Mouse (Mus musculus) granulocyte monocyte progenitor cell, adult 5-6 weeks (primary cell): ENCODE measurements around the gene Pyroxd1. TPM values are rescaled to one million over a fixed set of nuclear protein-coding genes. Genes with fewer than 3 reads are reported as not detected.
A peak's percentile ranks its signal among the peaks of the same experiment; 100 is the strongest.
"Not testable (repeated sequence)": the region's sequence is repeated elsewhere in the genome, so short reads cannot be mapped to it uniquely, and the experiment has no call there.

Experiments used
- ATAC-seq: replicated peaks from 2 replicates; pipeline ENCODE4 v1.8.0; 2016; ENCODE audit warnings: mild to moderate bottlenecking, moderate TSS enrichment, inconsistent platforms; ENCODE audit not compliant: poor library complexity, severe bottlenecking
- total RNA-seq, 2 experiments: library from RNA; stranded (forward) in 1 of 2; stranded (reverse) in 1 of 2; fragments of 200-712, 200-1000 nt in 1 of 2; fragments of >200 nt in 1 of 2; fragmentation: Nextera tagmentation in 1 of 2; gene quantifications; 2 replicates each; pipeline ENCODE4 v1.2.3; 2014 to 2017

Pyroxd1 gene
- total RNA-seq (2014; fragmentation: Nextera tagmentation) (9.3 and 11.6 TPM in 2 replicates), total RNA-seq (2017) (14.0 and 15.3 TPM in 2 replicates)

DNA sequence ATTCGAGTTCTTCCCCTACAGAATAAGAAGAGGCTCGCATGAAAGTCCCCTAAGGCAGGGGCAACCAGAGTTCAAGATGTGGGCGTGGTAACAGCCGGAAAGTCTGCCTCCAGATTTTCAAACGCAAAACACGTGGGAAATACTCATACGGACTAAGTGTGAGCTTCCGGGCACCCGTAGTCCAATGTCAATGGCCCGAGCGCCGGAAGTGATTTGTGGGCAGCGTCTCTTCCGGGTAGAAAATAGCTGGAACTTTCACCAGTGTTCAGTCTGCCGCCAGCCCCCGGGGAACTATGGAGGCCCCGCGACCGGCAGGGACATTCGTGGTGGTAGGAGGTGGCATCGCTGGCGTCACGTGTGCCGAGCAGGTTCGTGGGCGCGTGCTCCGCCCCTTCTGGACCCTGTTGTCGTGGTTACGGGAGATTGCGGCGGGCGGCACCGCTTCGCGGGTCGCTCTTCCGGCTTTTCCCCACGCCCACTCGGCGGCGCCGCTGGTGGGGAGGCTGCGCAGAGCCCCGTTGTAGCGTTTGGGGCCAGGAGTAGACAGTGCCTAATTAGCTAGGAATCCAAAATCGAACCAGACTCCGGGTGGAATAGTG, at the start of gene Pyroxd1:
TSS of gene Pyroxd1 (plus strand) at position 215 of the 599 bp plus-strand sequence.
- peak; percentile 93 for ATAC-seq

DNA sequence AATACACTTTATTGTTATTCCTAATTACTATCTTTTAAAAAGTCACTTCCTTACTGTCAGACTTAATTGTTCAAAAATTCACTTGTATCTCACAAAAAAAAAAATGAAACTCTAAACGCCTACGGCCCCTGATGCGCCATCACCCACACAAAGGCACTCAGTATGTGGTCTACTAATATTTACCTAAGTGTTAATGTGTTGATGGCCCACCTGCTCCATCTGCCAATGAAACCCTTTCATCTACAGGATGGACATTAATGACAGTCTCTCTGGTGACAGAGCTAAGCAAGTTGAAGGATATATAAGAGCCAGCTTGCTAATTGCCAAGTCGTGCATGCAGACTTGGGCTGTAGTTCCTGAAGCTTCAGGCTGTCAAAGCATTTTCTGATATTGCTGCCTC, 47.4 kb upstream of the Pyroxd1 start, which contains the start of gene Iapp:
TSS of gene Iapp (plus strand) at position 326 of the 400 bp plus-strand sequence.
- no peak for ATAC-seq

DNA sequence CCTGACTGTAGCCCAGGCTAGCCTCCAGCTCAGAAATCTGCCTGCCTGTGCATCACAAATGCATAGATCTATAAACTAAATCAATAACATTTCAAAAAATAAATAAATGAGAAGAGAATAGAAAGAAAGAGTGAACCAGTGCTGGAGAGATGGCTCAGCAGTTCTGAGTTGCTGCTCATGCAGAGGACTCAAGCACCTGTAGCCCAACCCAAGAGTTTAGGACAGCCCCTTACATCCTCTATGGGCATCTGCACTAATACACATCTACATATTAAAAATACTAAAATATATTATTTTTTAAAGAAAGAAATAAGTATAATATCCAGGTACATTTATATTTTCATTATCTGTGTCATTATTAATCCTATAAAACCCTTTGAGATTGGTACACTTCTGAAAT, 40.4 kb upstream of the Pyroxd1 start:
- ATAC-seq, result no peak

DNA sequence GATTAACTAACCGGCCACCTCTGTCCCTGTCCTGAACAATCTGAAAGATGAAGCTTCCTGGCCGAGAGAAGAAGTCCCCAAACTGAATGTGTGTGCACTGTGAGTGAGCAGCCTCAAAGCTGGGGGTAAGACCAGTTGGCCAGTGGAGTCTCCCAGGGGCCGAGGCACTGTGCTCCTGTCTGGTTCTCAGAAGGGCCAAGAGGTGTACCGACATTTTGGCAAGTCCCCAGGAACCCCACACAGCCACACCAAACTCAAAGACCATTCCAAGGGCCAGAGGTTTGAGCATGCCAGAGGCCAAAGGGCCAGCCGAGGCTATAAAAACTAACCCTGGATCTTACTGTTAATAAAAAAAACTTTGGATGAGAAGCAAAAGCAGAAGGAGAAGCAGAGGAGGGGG, 31.2 kb upstream of the Pyroxd1 start:
- ATAC-seq, result no peak

DNA sequence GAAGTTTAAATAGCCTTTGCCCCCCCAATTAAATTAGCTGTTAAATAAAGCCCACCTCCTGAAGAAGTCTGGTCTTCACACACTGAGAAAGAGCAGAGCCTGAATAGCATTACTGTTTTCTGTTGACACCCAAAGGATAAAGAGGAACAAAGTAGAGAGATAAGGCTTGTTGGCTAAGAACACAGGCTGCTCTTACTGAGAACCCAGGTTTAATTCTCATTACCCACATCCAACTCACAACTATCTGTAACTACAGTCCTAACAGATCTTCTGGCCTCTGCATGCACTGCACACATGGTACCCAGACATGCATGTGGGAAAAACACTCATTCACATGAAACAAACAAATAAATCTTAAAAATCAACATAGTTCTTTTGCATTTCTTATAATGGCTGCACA, 28.3 kb upstream of the Pyroxd1 start:
- ATAC-seq, result no peak

DNA sequence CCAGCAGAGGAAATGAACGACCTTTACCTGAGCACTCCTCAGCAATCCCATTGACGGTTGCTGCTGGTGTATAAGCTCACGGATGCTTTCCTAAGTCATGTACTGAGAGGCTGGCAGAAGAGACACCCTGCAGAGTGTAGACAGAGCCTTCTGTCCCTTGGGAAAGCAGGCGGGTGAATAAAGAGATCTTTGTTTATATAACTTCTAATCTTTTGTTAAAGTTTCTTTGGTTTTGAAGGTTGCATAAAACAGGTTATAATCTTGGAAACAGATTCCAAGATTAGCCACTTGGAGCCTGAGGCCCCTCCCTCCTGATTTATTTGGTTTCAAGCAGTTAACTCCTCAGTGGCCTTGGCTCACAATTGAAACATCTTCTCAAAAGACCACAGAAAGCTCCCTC, 22.6 kb upstream of the Pyroxd1 start, which contains the start of gene Slco1a5:
TSS of gene Slco1a5 (minus strand) at position 101 of the 400 bp plus-strand sequence.
- ATAC-seq, result no peak

DNA sequence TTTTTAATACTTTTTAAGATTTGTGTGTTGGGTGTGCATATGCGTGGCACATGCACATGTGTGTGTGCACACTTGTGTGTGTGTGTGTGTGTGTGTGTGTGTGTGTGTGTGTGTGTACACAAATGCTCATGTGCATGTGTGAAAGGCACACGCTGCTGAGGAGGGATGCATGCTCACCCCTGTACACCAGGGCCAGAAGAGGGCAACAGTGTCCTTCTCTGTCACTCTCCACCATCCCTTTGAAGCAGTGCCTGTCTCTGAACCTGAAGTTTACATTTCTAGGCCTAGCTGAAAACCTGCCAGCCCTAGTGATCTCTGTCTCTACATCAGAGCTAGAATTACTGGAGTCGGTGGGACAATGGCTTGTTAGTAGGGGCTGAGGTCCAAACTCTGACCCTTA, 18.9 kb upstream of the Pyroxd1 start:
- no peak for ATAC-seq

DNA sequence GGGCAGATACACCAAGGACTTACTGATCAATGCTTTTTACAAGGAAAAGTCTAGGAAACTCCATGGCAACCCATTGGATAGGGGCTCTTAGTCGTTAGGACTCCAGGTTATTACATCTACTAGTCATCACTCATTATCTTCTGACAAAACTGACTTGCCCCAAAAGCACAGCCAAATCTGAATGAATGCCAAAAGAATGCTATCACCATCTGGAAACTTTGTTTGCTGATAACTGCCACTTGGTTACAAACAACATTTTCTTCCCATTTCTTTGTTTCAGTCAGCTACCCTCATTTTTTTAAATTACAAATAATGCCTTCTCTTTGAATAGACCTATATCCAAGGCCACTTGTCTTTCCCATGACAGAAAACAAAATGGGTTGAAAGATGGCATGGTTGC, 16.3 kb upstream of the Pyroxd1 start:
- ATAC-seq, result no peak

DNA sequence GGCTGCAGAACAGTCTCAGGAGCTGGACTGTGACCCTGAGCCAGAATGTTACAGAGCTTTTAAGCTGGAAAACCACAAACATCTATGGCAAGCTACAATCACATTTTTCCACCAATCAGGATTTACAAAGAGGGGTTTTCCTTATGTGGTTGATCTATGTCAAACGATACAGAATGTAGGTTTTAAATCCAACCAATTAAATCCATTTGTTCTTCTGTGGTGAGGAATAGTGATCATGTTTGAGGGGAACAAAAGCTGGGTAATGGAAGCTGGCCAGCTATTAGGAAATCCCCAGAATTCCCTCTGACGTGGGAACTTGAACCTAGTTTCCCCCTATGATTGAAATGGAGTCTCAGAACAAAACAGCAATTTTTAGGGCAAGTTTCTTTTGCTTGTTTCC, 6.5 kb upstream of the Pyroxd1 start:
- no peak for ATAC-seq

DNA sequence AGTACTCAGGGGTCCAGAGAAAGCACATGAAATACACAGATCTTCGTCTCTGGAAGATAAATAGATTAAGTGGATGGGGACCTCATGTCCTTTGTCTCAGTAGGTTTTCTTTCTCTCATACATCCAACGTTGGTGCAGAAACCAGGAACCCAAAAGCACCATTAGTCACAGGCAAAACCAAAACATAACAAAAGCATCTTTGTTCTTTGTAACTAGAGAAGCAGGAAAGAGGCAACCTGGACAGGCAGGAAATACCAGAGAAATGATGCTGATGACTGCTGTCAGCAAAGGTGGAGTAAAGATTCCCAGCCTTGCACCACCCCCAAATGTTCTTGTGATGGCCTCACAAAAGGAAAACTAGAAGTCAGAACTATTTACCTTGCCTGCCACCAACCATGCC, 5.9 kb upstream of the Pyroxd1 start:
- ATAC-seq, result no peak

DNA sequence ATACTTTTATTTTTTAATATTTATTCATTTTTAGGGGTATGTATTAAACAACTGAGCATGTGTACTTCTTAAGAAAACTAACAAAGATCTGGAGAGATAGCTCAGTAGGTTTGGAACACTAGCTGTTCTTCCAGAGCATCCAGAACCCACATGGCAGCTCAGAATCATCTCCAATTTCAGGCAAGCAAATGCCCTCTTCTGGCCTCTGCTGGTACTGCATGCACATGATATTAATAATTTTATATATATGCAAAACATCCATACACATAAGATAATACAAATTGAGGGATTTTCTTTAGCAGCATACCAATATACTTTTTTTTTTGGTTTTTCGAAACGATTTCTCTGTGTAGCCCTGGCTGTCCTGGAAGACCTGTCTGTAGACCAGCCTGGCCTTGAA, 1.9 kb upstream of the Pyroxd1 start:
- ATAC-seq, result peak; percentile 30; the same call in 1 of the 2 replicates

DNA sequence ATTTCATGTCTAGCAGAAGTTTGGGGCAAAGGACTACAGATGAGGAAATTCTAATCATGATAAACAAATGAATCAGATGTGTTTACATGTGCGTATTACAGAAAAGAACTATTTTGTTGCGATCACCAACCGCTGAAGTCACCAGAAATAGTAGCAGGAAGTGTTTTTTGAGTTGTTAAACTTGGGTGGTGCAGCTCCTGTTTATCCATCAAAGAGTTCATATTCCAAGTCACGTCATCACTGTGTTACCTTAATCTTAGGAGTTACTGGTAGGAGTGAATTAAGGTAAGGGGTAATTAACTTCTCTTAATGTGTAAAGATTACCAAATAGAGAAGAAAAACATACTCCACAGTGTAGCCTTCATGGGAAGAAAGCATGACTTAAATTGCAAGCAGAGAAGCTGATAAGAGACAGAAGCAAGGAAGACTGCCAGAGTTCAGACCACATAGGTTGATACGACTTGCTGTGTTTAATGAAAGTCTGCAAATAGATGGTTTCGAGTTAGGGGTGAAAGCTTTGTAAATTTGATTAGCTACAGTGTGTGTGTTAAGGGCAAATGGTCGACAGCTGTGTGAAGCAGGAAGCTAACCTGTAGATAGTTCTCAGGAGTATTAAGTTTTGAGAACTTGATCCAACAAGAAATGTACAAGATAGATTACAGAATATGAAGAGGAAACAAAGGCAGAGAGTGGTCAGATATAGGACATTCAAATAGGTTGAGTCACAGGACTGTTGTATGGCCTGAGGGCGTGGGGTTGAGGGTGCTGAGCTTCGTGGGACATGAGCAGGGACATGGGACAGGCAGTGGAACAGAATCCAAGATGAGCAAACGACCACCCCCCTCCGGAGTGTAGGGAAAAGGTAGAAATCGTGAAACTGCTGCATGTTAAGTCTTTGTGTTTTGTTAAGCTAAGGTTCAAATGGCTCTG, 992 bp downstream of the Pyroxd1 start:
- ATAC-seq, result 0 out of 2 replicates have a peak, but pooled peaks have one; percentile 11

DNA sequence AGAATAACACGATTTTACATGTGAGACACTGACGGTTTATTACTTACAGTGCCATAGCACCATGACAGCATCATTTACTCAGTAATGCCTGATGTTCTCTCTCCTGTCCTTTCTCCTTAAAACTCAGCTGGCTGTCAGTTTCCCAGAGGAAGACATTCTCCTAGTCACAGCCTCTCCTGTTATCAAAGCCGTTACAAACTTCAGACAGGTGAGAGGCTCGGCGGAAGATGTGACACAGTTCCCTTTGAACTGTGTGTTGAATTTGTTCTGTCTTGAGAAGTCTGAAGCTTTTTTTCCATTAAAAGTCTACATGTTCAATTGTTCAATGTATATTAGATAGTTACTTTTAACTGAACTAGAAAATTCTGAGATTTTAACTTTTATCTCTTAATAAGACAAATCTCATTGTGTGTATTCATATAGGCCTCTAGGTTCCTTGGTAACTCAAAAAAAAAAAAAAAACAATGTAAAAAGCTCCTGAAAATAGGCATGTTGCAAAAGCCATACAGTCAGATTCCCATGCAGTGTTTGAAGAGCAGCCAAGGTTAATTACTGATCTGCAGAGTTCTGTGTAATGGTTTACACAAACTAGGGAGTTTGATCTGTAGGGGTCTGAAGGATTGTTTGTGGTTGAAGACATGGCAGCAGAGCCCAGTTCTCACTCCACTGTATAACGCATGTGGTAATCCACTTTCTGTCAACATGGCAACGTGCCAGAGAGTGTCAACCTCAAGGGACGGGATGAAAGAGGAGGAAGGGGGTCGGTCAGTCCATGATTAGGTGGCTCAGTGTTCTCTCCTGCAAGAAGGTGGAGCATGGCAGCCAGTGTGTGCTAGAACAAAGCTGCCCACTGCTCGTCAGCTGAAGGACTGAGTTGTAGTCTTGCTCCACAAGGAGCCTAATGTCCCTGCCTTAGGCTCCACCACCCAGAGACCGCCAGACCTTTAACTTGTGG, 2.3 kb downstream of the Pyroxd1 start:
- ATAC-seq, result no peak

DNA sequence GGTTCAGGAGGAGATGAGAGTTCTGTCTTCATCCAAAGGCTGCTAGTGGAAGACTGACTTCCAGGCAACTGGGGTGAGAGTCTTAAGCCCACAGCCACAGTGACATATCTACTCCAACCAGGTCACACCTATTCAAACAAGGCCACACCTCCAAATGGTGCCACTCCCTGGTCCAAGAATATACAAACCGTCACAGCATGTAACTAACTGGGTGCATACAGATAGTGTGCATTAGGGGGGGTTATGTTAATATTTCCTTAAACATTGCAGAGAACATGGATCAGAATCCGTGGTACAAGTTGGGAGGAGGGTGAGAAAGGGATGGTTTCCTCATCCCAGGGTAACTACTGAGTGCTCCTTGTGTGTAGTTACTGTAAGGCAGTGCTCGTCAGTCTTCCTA, 6.6 kb downstream of the Pyroxd1 start:
- ATAC-seq, result not testable (repeated sequence)

DNA sequence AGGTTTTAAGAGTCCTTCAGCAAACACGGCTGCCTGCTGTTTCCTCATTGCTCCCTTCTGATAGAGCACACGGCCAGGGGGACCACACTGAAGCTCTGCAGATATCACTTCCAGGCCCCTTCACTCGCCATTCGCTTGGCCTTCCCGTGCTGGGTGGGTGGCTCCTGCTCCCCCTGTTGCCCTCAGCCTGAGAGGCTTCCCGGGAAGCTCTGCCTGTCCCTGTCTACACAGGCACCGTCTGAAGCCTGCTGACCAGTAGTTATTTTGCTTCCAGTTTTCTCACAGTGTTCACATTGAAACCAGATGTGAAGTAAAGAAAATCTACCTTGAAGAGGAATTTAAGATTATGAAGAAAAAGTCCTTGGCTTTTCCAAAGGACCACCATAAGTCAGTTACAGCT, 11.7 kb downstream of the Pyroxd1 start:
- no peak for ATAC-seq

DNA sequence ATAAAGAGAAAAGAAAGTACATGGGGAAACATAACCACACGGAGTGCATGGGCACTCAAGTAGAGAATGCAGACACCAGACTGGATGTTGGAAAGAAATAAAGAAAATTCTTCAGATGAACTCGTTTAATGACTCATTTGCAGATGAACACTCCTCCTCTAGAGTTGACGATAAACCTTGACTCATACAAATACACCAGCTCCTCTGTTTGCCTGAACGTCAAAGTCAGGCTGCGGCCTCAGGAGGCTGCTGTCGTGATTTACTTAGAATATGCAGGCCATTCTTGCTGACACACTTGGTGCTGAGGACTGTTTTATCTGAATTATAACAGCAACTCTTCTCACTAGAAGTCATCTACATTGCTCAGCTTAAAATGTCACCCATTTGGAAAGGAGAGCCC, 16.6 kb downstream of the Pyroxd1 start:
- ATAC-seq, result no peak

DNA sequence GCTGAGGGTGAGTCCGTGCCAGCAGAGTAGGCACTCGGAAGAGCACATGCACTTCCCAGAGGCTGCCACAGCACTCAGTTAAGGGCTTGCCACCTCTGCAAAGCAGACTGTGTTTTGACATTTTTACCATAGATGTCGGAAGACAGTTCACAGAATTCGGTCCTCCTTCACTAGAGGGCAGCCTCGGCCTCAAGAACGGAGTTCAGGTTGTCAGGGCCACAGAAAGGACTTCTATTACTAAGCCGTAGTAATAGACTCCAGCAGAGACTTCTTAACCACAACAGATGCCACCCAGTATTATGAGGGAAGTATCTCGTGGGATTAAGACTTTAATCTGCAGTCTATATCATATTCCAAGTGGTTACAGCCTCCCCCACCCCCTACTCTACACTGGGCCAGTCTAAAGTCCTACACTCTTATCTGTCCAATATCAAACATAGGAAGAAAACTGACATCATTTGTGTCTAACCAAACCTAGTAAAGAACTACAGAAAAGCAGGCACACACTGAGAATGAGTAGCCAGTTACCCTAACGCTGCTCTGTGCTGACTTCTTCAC, 17.6 kb downstream of the Pyroxd1 start:
- no peak for ATAC-seq

DNA sequence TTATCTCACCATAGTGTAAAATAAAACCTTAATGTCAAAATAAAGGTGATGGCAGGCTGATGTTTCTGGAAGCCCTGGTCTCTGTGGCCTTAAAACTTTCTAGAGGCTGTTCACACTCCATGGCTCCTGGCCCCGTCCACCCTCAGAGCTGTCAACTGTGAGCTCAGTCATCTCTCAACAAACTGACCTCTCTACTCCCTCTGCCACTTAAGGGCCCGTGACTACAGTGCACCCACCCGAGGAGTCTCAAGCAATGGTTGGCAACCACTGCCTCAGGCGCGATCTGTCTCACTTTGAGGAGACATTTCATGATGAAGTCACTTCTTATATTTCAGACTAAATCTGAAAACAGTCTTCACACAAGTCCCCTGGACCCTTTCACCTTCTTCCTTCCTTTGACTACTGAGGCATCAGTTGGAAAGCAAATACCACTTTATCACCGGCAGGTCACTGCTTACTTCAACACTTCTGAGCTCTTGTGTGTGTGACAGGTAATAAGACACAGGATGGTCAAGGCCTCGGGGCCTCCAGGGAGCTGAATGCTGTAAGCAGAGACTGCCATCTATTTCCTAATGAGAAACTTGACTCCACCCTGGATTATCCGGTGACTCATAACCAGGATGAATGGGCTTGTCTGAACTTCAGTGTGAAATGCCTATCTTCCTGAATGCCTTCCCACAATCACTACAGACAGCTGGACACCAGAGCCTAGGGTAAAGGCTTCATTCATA, 20.5 kb downstream of the Pyroxd1 start:
- ATAC-seq, result no peak

DNA sequence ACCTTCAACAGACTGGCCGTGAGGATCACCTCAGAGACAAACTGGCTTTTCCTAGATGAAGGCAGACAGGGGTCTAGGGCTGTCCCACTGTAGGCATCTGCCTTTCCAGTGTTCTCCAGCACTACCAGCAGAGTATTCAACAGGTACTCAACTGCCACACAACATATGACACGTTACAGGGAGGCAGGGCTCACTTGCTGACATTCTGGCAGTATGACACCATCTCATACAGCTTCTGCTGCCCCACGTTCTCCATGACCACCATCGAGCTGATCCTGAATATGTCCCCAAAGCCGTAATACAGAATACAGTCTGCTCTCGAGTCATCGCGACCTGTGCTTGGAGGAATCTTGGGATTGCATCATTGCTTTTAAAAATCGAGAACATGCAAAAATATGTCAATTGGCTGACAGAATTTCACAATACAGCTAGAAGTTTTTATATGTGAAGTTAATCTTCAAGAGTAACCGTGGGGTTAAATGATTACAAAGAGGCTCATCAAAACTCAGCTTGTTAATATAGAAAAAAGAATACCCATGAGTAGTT, 21.1 kb downstream of the Pyroxd1 start:
- no peak for ATAC-seq
